Mouse (Mus musculus): ENCODE results near the gene Olfr845. TPM values are rescaled to one million over a fixed set of nuclear protein-coding genes. Genes with fewer than 3 reads are reported as not detected.

Gene Olfr845
- polyA plus RNA-seq (2016; fragmentation: Nextera tagmentation; extraction: Ambion mirVana) = not detected in 2 replicates

GRCm38 (mm10) chr9:19336157-19336556 is at the start of gene Olfr845:
Gene Olfr845 (plus strand): TSS chr9:19336457.
- no peak within 1 kb of the TSS for H3K27ac ChIP-seq
- H3K36me3 ChIP-seq = no peaks in the 10 kb centered on the region
- no peaks in the 10 kb centered on the region for H3K4me1 ChIP-seq
- WGBS = 68% methylated on average over 1 of the region's 1 CpGs
- H3K27me3 ChIP-seq (ENCODE audit: insufficient read depth, poor library complexity, severe bottlenecking) = no peaks in the 10 kb centered on the region
- DNase-seq (ENCODE audit: low spot score) = no peak
- H3K4me3 ChIP-seq = no peak within 1 kb of the TSS
- H3K9me3 ChIP-seq = no peaks in the 10 kb centered on the region

- no peak for DNase-seq (ENCODE audit: low spot score)
Measured at GRCm38 (mm10) chr9:19316047-19316446, 20.2 kb upstream of the Olfr845 start, which contains the start of gene Olfr844. Gene Olfr844 (plus strand): TSS chr9:19316347.

GRCm38 (mm10) chr9:19363905-19364304 is 27.6 kb downstream of the Olfr845 start, which contains the start of gene Olfr846:
Gene Olfr846 (minus strand): TSS chr9:19364005.
- H3K9me3 ChIP-seq = no peaks in the 10 kb centered on the region
- no peaks in the 10 kb centered on the region for H3K27me3 ChIP-seq (ENCODE audit: insufficient read depth, poor library complexity, severe bottlenecking)
- H3K4me1 ChIP-seq = no peaks in the 10 kb centered on the region
- DNase-seq (ENCODE audit: low spot score) = no peak
- 61% methylated on average over 1 of the region's 1 CpGs for WGBS
- no peaks in the 10 kb centered on the region for H3K36me3 ChIP-seq
- no peak within 1 kb of the TSS for H3K27ac ChIP-seq
- H3K4me3 ChIP-seq = no peak within 1 kb of the TSS

More at GRCm38 (mm10) chr9:19316047-19316446, 20.2 kb upstream of the Olfr845 start, which contains the start of gene Olfr844:
- Histone ChIP-seq H3K4me3 (no peak within 1 kb of the TSS), H3K4me1 (no peaks in the 10 kb centered on the region), H3K27ac (no peak within 1 kb of the TSS), H3K9me3 (peaks cover 6% of the 10 kb centered on the region; the same call in 1 of the 2 replicates), H3K27me3 (ENCODE audit: insufficient read depth, poor library complexity, severe bottlenecking) (no peaks in the 10 kb centered on the region), H3K36me3 (no peaks in the 10 kb centered on the region)

- WGBS = 60% methylated on average over 1 of the region's 1 CpGs
- Histone ChIP-seq H3K9me3 (no peaks in the 10 kb centered on the region), H3K4me1 (no peaks in the 10 kb centered on the region), H3K4me3 (no peak within 1 kb of the TSS), H3K27me3 (ENCODE audit: insufficient read depth, poor library complexity, severe bottlenecking) (no peaks in the 10 kb centered on the region), H3K27ac (no peak within 1 kb of the TSS), H3K36me3 (no peaks in the 10 kb centered on the region)
- DNase-seq (ENCODE audit: low spot score) = no peak
Measured at GRCm38 (mm10) chr9:19378569-19378968, 42.3 kb downstream of the Olfr845 start, which contains the start of gene Olfr847. Gene Olfr847 (minus strand): TSS chr9:19378669.

Other genes starting within 250 kb of the Olfr845 start
- not detected in 2 replicates for gene Olfr836, start 216.1 kb upstream of the Olfr845 start, polyA plus RNA-seq (2016; fragmentation: Nextera tagmentation; extraction: Ambion mirVana)
- not detected in 2 replicates for gene Olfr837, start 200.1 kb upstream of the Olfr845 start, polyA plus RNA-seq (2016; fragmentation: Nextera tagmentation; extraction: Ambion mirVana)
- gene Olfr839-ps1, start 159.1 kb upstream of the Olfr845 start, polyA plus RNA-seq (2016; fragmentation: Nextera tagmentation; extraction: Ambion mirVana) = not detected in 2 replicates
- not detected in 2 replicates for gene Olfr843, start 84.5 kb upstream of the Olfr845 start, polyA plus RNA-seq (2016; fragmentation: Nextera tagmentation; extraction: Ambion mirVana)
- not detected in 2 replicates for gene Olfr844, start 20.1 kb upstream of the Olfr845 start, polyA plus RNA-seq (2016; fragmentation: Nextera tagmentation; extraction: Ambion mirVana)
- gene Olfr846, start 27.5 kb downstream of the Olfr845 start, polyA plus RNA-seq (2016; fragmentation: Nextera tagmentation; extraction: Ambion mirVana) = not detected in 2 replicates
- gene Olfr847, start 42.2 kb downstream of the Olfr845 start, polyA plus RNA-seq (2016; fragmentation: Nextera tagmentation; extraction: Ambion mirVana) = not detected in 2 replicates
- gene Olfr849, start 103.8 kb downstream of the Olfr845 start, polyA plus RNA-seq (2016; fragmentation: Nextera tagmentation; extraction: Ambion mirVana) = not detected in 2 replicates
- gene Olfr850, start 141.8 kb downstream of the Olfr845 start, polyA plus RNA-seq (2016; fragmentation: Nextera tagmentation; extraction: Ambion mirVana) = not detected in 2 replicates
- gene Olfr851, start 156.8 kb downstream of the Olfr845 start, polyA plus RNA-seq (2016; fragmentation: Nextera tagmentation; extraction: Ambion mirVana) = not detected in 2 replicates
- gene Olfr853, start 204.6 kb downstream of the Olfr845 start, polyA plus RNA-seq (2016; fragmentation: Nextera tagmentation; extraction: Ambion mirVana) = not detected in 2 replicates
- not detected in 2 replicates for gene Olfr854, start 230.9 kb downstream of the Olfr845 start, polyA plus RNA-seq (2016; fragmentation: Nextera tagmentation; extraction: Ambion mirVana)
- gene Olfr855, start 246.2 kb downstream of the Olfr845 start, polyA plus RNA-seq (2016; fragmentation: Nextera tagmentation; extraction: Ambion mirVana) = not detected in 2 replicates

All from heart, embryonic 10.5 days (tissue).